ENCODE assay signal across 16 mouse cellular contexts in genomic region chr12:110971972-110972371, GRCm38 (mm10).
"Had no signal": no experiment of that assay in that cellular context is flagged by ENCODE, and none has a peak within 500 bp of the region (broad histone marks: within the 10 kb centered on the region; RNA-seq: fewer than 3 reads in every experiment).

No protein-coding gene starts in this region.

- H3K9me3 ChIP-seq: kidney, embryonic 15.5 days; limb, embryonic 15.5 days; midbrain, embryonic 10.5 days; midbrain, embryonic 15.5 days; neural tube, embryonic 13.5 days had no signal

- H3K4me3 ChIP-seq: kidney, embryonic 15.5 days; limb, embryonic 15.5 days; midbrain, embryonic 10.5 days; midbrain, embryonic 15.5 days; neural tube, embryonic 13.5 days had no signal

- DNase-seq: kidney, adult 2 months; kidney, postnatal 14 days; lung, embryonic 14.5 days; lung, postnatal 10 days; lung, postnatal 4 days; retina, postnatal 1 day; right cerebral cortex, postnatal 4 days; spleen, adult 18-20 months; thymus, adult 18-20 months; thymus, postnatal 14 days had no signal

- H3K4me2 ChIP-seq: kidney, embryonic 15.5 days; limb, embryonic 15.5 days; lung, embryonic 14.5 days; midbrain, embryonic 15.5 days; neural tube, embryonic 13.5 days had no signal

- ATAC-seq: intestine, embryonic 16.5 days; midbrain, embryonic 15.5 days had no signal

- H3K4me1 ChIP-seq: kidney, embryonic 15.5 days; limb, embryonic 15.5 days; midbrain, embryonic 15.5 days; neural tube, embryonic 13.5 days had no signal

- H3K9ac ChIP-seq: kidney, embryonic 15.5 days; limb, embryonic 15.5 days; lung, embryonic 14.5 days; midbrain, embryonic 15.5 days; neural tube, embryonic 13.5 days had no signal

- H3K27ac ChIP-seq: kidney, embryonic 15.5 days; limb, embryonic 15.5 days; midbrain, embryonic 10.5 days; midbrain, embryonic 15.5 days; neural tube, embryonic 13.5 days had no signal

- H3K27me3 ChIP-seq: kidney, embryonic 15.5 days; limb, embryonic 15.5 days; midbrain, embryonic 15.5 days; neural tube, embryonic 13.5 days had no signal
